Mouse (Mus musculus): Measurements from ENCODE around the gene Rps27l.

GRCm38 (mm10) chr9:66917892-66918255, 28.0 kb upstream of the Rps27l start:
- TF ChIP-seq CTCF (IDR thresholded peaks at IDR 0.05) (no peak), EP300 (IDR thresholded peaks at IDR 0.05) (no peak)

Measured in lung, postnatal 0 days (tissue).